Mouse (Mus musculus): ENCODE results near the gene Plin5. TPM values are rescaled to one million over a fixed set of nuclear protein-coding genes. Genes with fewer than 3 reads are reported as not detected.
"Not testable (repeated sequence)": the region's sequence is repeated elsewhere in the genome, so short reads cannot be mapped to it uniquely, and the experiment has no call there.

Plin5 gene
- polyA plus RNA-seq, 1 experiment from 2014 or later, result not detected

GRCm38 (mm10) chr17:56112743-56113142, 4.7 kb downstream of the Plin5 start:
- Histone ChIP-seq H3K36me3 (replicated peaks) (0 out of 2 replicates have a peak, but pooled peaks cover 5% of the 10 kb centered on the region), H3K4me2 (no peak overlapping the region), H3K27me3 (peaks cover 26% of the 10 kb centered on the region), H3K9me3 (no peaks in the 10 kb centered on the region), H3K4me1 (peaks cover 8% of the 10 kb centered on the region), H3K27ac (no peak overlapping the region), H3K4me3 (replicated peaks) (no peak overlapping the region), H3K9ac (no peak overlapping the region)
- 65% methylated on average over 3 of the region's 3 CpGs for WGBS
- no peak for ATAC-seq (ENCODE audit: low FRiP score)

GRCm38 (mm10) chr17:56111864-56112263, 5.5 kb downstream of the Plin5 start:
- no peak overlapping the region for H3K4me2 ChIP-seq
- H3K4me1 ChIP-seq, result 0 out of 2 replicates have a peak, but pooled peaks cover 3% of the 10 kb centered on the region
- H3K9ac ChIP-seq, result no peak overlapping the region
- 0 out of 2 replicates have a peak, but pooled peaks cover 5% of the 10 kb centered on the region for H3K36me3 ChIP-seq (replicated peaks)
- no peak overlapping the region for H3K4me3 ChIP-seq (replicated peaks)
- H3K27me3 ChIP-seq, result peaks cover 18% of the 10 kb centered on the region
- no peaks in the 10 kb centered on the region for H3K9me3 ChIP-seq
- H3K27ac ChIP-seq, result no peak overlapping the region
- ATAC-seq (ENCODE audit: low FRiP score), result peak; percentile 42; the same call in 1 of the 2 replicates
- WGBS, result 45% methylated on average over 5 of the region's 5 CpGs

GRCm38 (mm10) chr17:56111021-56111420, 6.4 kb downstream of the Plin5 start:
- peaks cover 10% of the 10 kb centered on the region; the same call in 1 of the 2 replicates for H3K27me3 ChIP-seq
- no peak for ATAC-seq (ENCODE audit: low FRiP score)
- H3K4me1 ChIP-seq, result 0 out of 2 replicates have a peak, but pooled peaks cover 3% of the 10 kb centered on the region
- no peak overlapping the region for H3K4me3 ChIP-seq (replicated peaks)
- 68% methylated on average over 1 of the region's 1 CpGs for WGBS
- H3K9me3 ChIP-seq, result no peaks in the 10 kb centered on the region
- 0 out of 2 replicates have a peak, but pooled peaks cover 5% of the 10 kb centered on the region for H3K36me3 ChIP-seq (replicated peaks)
- no peak overlapping the region for H3K9ac ChIP-seq
- no peak overlapping the region for H3K4me2 ChIP-seq
- H3K27ac ChIP-seq, result no peak overlapping the region

GRCm38 (mm10) chr17:56110571-56110970, 6.8 kb downstream of the Plin5 start:
- no peak for ATAC-seq (ENCODE audit: low FRiP score)
- H3K9me3 ChIP-seq, result no peaks in the 10 kb centered on the region
- H3K4me3 ChIP-seq (replicated peaks), result no peak overlapping the region
- peaks cover 6% of the 10 kb centered on the region; the same call in 1 of the 2 replicates for H3K27me3 ChIP-seq
- H3K9ac ChIP-seq, result no peak overlapping the region
- 0 out of 2 replicates have a peak, but pooled peaks cover 3% of the 10 kb centered on the region for H3K4me1 ChIP-seq
- WGBS, result 75% methylated on average over 4 of the region's 4 CpGs
- H3K4me2 ChIP-seq, result no peak overlapping the region
- H3K36me3 ChIP-seq (replicated peaks), result 0 out of 2 replicates have a peak, but pooled peaks cover 5% of the 10 kb centered on the region
- no peak overlapping the region for H3K27ac ChIP-seq

GRCm38 (mm10) chr17:56109219-56110051, 8.0 kb downstream of the Plin5 start, which contains the start of gene Plin4:
Plin4 (minus strand) TSS chr17:56109803.
- H3K4me2 ChIP-seq, result no peak within 1 kb of the TSS
- no peaks in the 10 kb centered on the region for H3K27me3 ChIP-seq
- 0 out of 2 replicates have a peak, but pooled peaks cover 3% of the 10 kb centered on the region for H3K4me1 ChIP-seq
- H3K9ac ChIP-seq, result no peak within 1 kb of the TSS
- H3K36me3 ChIP-seq (replicated peaks), result 0 out of 2 replicates have a peak, but pooled peaks cover 5% of the 10 kb centered on the region
- H3K27ac ChIP-seq, result no peak within 1 kb of the TSS
- 67% methylated on average over 10 of the region's 10 CpGs for WGBS
- ATAC-seq (ENCODE audit: low FRiP score), result no peak
- no peaks in the 10 kb centered on the region for H3K9me3 ChIP-seq
- no peak within 1 kb of the TSS for H3K4me3 ChIP-seq (replicated peaks)

- Histone ChIP-seq H3K4me1 (0 out of 2 replicates have a peak, but pooled peaks cover 3% of the 10 kb centered on the region), H3K27me3 (no peaks in the 10 kb centered on the region), H3K9ac (no peak overlapping the region), H3K27ac (no peak overlapping the region), H3K9me3 (no peaks in the 10 kb centered on the region), H3K4me3 (replicated peaks) (no peak overlapping the region), H3K4me2 (no peak overlapping the region), H3K36me3 (replicated peaks) (peaks cover 13% of the 10 kb centered on the region)
- WGBS, result 77% methylated on average over 6 of the region's 6 CpGs
- ATAC-seq (ENCODE audit: low FRiP score), result no peak
Measured at GRCm38 (mm10) chr17:56108334-56109044, 8.9 kb downstream of the Plin5 start.

GRCm38 (mm10) chr17:56107736-56108135, 9.7 kb downstream of the Plin5 start:
- H3K36me3 ChIP-seq (replicated peaks), result peaks cover 20% of the 10 kb centered on the region
- no peak overlapping the region for H3K4me2 ChIP-seq
- WGBS, result 71% methylated on average over 2 of the region's 2 CpGs
- 0 out of 2 replicates have a peak, but pooled peaks cover 2% of the 10 kb centered on the region for H3K4me1 ChIP-seq
- H3K9me3 ChIP-seq, result no peaks in the 10 kb centered on the region
- no peak overlapping the region for H3K27ac ChIP-seq
- ATAC-seq (ENCODE audit: low FRiP score), result no peak
- no peaks in the 10 kb centered on the region for H3K27me3 ChIP-seq
- no peak overlapping the region for H3K9ac ChIP-seq
- H3K4me3 ChIP-seq (replicated peaks), result no peak overlapping the region

- Histone ChIP-seq H3K4me2 (no peak overlapping the region), H3K9me3 (no peaks in the 10 kb centered on the region), H3K27me3 (no peaks in the 10 kb centered on the region), H3K4me1 (no peaks in the 10 kb centered on the region), H3K4me3 (replicated peaks) (no peak overlapping the region), H3K27ac (no peak overlapping the region), H3K36me3 (replicated peaks) (peaks cover 28% of the 10 kb centered on the region), H3K9ac (no peak overlapping the region)
- 85% methylated on average over 4 of the region's 4 CpGs for WGBS
- no peak for ATAC-seq (ENCODE audit: low FRiP score)
Measured at GRCm38 (mm10) chr17:56106981-56107380, 10.4 kb downstream of the Plin5 start.

- H3K27ac ChIP-seq; H3K4me1 ChIP-seq; H3K9me3 ChIP-seq; H3K9ac ChIP-seq; H3K27me3 ChIP-seq; ATAC-seq (ENCODE audit: low FRiP score); H3K4me2 ChIP-seq; H3K4me3 ChIP-seq (replicated peaks): not testable (repeated sequence)
- 96% methylated on average over 4 of the region's 4 CpGs for WGBS
- H3K36me3 ChIP-seq (replicated peaks), result peaks cover 33% of the 10 kb centered on the region
Measured at GRCm38 (mm10) chr17:56106436-56106835, 11.0 kb downstream of the Plin5 start.

GRCm38 (mm10) chr17:56104821-56105220, 12.6 kb downstream of the Plin5 start:
- H3K4me2 ChIP-seq; H3K9ac ChIP-seq; H3K27me3 ChIP-seq; H3K27ac ChIP-seq; H3K4me1 ChIP-seq; H3K9me3 ChIP-seq; H3K4me3 ChIP-seq (replicated peaks); ATAC-seq (ENCODE audit: low FRiP score): not testable (repeated sequence)
- peaks cover 49% of the 10 kb centered on the region for H3K36me3 ChIP-seq (replicated peaks)
- WGBS, result 86% methylated on average over 3 of the region's 5 CpGs

GRCm38 (mm10) chr17:56103465-56104285, 13.7 kb downstream of the Plin5 start:
- H3K4me2 ChIP-seq, result no peak overlapping the region
- H3K9me3 ChIP-seq, result no peaks in the 10 kb centered on the region
- no peaks in the 10 kb centered on the region for H3K27me3 ChIP-seq
- no peak overlapping the region for H3K27ac ChIP-seq
- no peak for ATAC-seq (ENCODE audit: low FRiP score)
- H3K36me3 ChIP-seq (replicated peaks), result peaks cover 55% of the 10 kb centered on the region
- 96% methylated on average over 8 of the region's 8 CpGs for WGBS
- no peaks in the 10 kb centered on the region for H3K4me1 ChIP-seq
- no peak overlapping the region for H3K4me3 ChIP-seq (replicated peaks)
- no peak overlapping the region for H3K9ac ChIP-seq
